Mouse (Mus musculus) frontal cortex, postnatal 10 days (tissue): Measurements from ENCODE around the gene Gm21797.
"Not testable (repeated sequence)": the region's sequence is repeated elsewhere in the genome, so short reads cannot be mapped to it uniquely, and the experiment has no call there.

Experiments
- DNase-seq, 2 experiments: peaks; one replicate each; pipeline ENCODE4 v3.0.0; 2022; ENCODE audit warnings: low spot score in 2 of 2, mixed read lengths in 1 of 2

Gene Gm21797

GRCm38 (mm10) chrY:40775665-40776064 is at the start of gene Gm21797:
TSS of gene Gm21797 (minus strand) at chrY:40775765.
- DNase-seq = not testable (repeated sequence)

- DNase-seq = not testable (repeated sequence)
Observed at GRCm38 (mm10) chrY:40804614-40805013, 29.0 kb upstream of the Gm21797 start, which contains the start of gene Gm20795. TSS of gene Gm20795 (plus strand) at chrY:40804914.
